Mouse (Mus musculus) adrenal gland, adult 18-20 months (tissue): Measurements from ENCODE around the gene Snai1. TPM values are rescaled to one million over a fixed set of nuclear protein-coding genes. Genes with fewer than 3 reads are reported as not detected.
A peak's percentile ranks its signal among the peaks of the same experiment; 100 is the strongest.

ENCODE experiments used
- DNase-seq, 2 experiments: peaks; one replicate each; pipeline ENCODE4 v3.0.0; 2021 to 2022; ENCODE audit warnings: low spot score in 2 of 2
- total RNA-seq, 2 experiments: library from RNA; stranded (reverse); gene quantifications; 1 replicate in 1 of 2; 2 replicates in 1 of 2; pipeline ENCODE4 v1.2.3; 2021

Gene Snai1
- total RNA-seq, 2 experiments from 2014 or later: 6.3 to 8.8 TPM

DNA sequence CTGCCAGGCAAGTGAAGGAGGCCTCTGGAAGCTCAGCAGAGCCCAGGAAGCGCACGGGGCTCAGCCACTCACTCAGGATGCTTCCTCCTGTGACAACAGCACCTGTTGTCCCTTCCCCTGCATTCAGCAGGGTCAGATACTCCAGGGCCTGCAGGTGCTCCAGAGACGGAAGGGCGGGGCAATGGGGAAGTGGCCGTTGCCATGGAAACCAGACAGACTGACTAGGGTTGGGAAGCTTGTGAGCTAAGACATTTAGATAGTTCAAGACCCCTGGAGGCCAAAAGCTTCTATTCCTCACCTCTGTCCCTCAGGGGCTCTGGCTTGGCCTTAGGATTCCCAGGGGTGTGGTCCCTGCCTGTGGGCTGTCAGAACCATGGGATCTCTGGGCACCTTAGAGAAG is 40.5 kb downstream of the Snai1 start:
- DNase-seq: no peak

- DNase-seq: no peak
Measured at GRCm38 (mm10) chr2:167583161-167583952, 45.4 kb downstream of the Snai1 start.

- DNase-seq: no peak
Measured at GRCm38 (mm10) chr2:167585273-167585672, 47.3 kb downstream of the Snai1 start.

GRCm38 (mm10) chr2:167586041-167586440 is 48.0 kb downstream of the Snai1 start:
- no peak for DNase-seq

GRCm38 (mm10) chr2:167586976-167587375 is 49.0 kb downstream of the Snai1 start:
- no peak for DNase-seq

DNA sequence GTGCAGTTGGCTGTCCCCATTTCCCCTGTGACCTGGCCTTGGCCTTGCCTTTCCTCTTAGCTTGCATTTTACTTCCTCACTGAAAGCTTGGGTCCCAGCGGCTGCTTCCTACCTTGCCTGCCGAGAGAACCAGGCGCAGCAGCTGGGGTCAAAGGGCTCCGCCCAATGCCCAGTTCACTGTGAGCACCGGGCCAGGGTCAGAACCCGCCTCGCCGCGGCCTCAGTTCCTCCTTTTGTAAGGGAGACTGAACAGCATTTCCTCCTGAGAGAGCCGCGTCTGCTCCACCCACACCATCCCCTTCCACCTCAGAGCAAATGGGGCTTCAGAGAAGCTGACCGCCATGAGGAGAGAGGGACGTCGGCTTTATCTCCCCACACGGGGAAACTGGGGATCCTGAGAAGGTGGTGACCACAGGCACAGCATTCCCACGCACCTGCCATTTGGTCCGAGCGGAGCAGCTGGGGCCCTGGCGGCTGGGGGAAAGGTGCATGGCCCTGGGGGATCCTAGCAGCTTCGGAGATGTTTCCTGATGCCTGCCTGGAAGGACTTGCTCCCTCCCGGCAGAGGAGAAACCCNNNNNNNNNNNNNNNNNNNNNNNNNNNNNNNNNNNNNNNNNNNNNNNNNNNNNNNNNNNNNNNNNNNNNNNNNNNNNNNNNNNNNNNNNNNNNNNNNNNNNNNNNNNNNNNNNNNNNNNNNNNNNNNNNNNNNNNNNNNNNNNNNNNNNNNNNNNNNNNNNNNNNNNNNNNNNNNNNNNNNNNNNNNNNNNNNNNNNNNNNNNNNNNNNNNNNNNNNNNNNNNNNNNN is 51.0 kb downstream of the Snai1 start:
- DNase-seq: peak in 1 of 2 experiments; percentile 48

Other genes with a start within 250 kb of the Snai1 start
- 100 to 1,000 TPM in 1 of 2 experiments, 10 to 100 TPM in 1; 74.7 to 123 TPM for gene B4galt5, start 189.0 kb upstream of the Snai1 start, total RNA-seq
- 10 to 100 TPM; 32.6 to 33.1 TPM for gene Slc9a8, start 116.5 kb upstream of the Snai1 start, total RNA-seq
- gene Rnf114, start 45.5 kb upstream of the Snai1 start, total RNA-seq: 100 to 1,000 TPM in 1 of 2 experiments, 10 to 100 TPM in 1; 88.3 to 103 TPM
- 10 to 100 TPM; 41.1 to 42.8 TPM for gene Spata2, start 45.3 kb upstream of the Snai1 start, total RNA-seq
- 100 to 1,000 TPM; 184 to 195 TPM for gene Ube2v1, start 93.9 kb downstream of the Snai1 start, total RNA-seq
- 10 to 100 TPM; 11.6 to 15.2 TPM for gene Gm20431, start 123.3 kb downstream of the Snai1 start, total RNA-seq
- 100 to 1,000 TPM; 433 to 502 TPM for gene Cebpb, start 150.7 kb downstream of the Snai1 start, total RNA-seq
- 10 to 100 TPM; 21.4 to 26.6 TPM for gene Tmem189, start 151.6 kb downstream of the Snai1 start, total RNA-seq